Mouse (Mus musculus): ENCODE data around the gene Smim14. TPM values are rescaled to one million over a fixed set of nuclear protein-coding genes. Genes with fewer than 3 reads are reported as not detected.
A peak's percentile ranks its signal among the peaks of the same experiment; 100 is the strongest.

The Smim14 gene
- polyA plus RNA-seq, 1 experiment: 47.3 TPM

DNA sequence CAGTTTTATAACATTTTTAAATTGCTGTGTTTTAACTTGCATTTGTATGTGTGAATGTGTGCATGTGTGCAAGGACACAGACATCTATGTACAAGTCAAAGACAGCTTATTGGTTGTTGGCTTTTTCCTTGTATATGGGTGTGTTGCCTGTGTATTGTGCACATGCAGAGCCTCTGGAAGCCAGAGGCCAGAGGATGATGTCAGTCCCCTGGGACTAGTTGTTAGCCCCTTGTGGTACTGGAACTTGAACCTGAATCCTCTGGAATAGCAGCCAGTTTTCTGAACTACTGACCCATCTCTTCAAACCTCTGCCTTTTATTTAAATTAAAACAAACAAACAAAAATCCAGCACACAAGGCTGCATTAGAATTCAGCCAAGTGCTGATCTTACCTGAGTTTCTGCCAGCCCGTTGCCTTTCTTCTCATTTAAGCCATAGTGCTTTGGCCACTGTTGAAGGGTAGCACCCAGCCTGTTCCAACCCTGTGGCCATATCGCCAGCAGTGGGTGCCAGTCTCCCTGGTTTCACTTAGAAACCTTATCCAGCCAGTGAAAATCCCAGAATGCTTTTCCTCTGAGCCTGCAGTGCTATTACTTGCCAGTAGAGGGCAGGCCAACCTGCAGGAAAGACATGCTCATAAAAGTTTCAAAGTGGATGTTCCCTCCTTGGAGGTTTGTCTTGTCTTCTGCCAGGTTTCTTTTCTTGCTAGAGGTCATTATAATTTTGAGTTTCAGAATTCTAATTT is 135.6 kb downstream of the Smim14 start:
- H3K27me3 ChIP-seq (ENCODE audit: control insufficient read depth, insufficient read depth, low read length, poor library complexity, severe bottlenecking): no peaks in the 10 kb centered on the region
- H3K4me1 ChIP-seq (ENCODE audit: control insufficient read depth, insufficient read depth, low read length): no peaks in the 10 kb centered on the region
- no peak overlapping the region for H3K9ac ChIP-seq (ENCODE audit: low read depth, poor library complexity, severe bottlenecking)
- TF ChIP-seq CTCF (IDR thresholded peaks at IDR 0.05; ENCODE audit: low read depth, low read length) (peak; percentile 65), POLR2A (IDR thresholded peaks at IDR 0.05; ENCODE audit: insufficient read depth, low read length) (no peak)
- no peak overlapping the region for H3K4me3 ChIP-seq (ENCODE audit: low read depth, low read length)
- H3K9me3 ChIP-seq (replicated peaks; ENCODE audit: control insufficient read depth, insufficient read depth, low read length, poor library complexity, severe bottlenecking): no peaks in the 10 kb centered on the region
- H3K36me3 ChIP-seq (ENCODE audit: control insufficient read depth, insufficient read depth, low read length, poor library complexity, severe bottlenecking): peaks cover 2% of the 10 kb centered on the region; the same call in 1 of the 2 replicates
- H3K27ac ChIP-seq (ENCODE audit: insufficient read depth, low read length): no peak overlapping the region

Other genes starting within 250 kb of the Smim14 start
- gene Rfc1, start 201.5 kb downstream of the Smim14 start, polyA plus RNA-seq (2011; ENCODE audit: insufficient read depth, insufficient read length, low read depth, missing spikeins): 146 and 160 TPM in 2 replicates
- gene Klb, start 188.9 kb downstream of the Smim14 start, polyA plus RNA-seq (2011; ENCODE audit: insufficient read depth, insufficient read length, low read depth, missing spikeins): not detected in 2 replicates
- gene Rpl9, start 145.7 kb downstream of the Smim14 start, polyA plus RNA-seq (2011; ENCODE audit: insufficient read depth, insufficient read length, low read depth, missing spikeins): 573 and 625 TPM in 2 replicates
- 45.7 and 53.5 TPM in 2 replicates for gene Lias, start 145.7 kb downstream of the Smim14 start, polyA plus RNA-seq (2011; ENCODE audit: insufficient read depth, insufficient read length, low read depth, missing spikeins)
- 31.4 and 33.7 TPM in 2 replicates for gene Ugdh, start 101.2 kb downstream of the Smim14 start, polyA plus RNA-seq (2011; ENCODE audit: insufficient read depth, insufficient read length, low read depth, missing spikeins)
- not detected in 2 replicates for gene Gm43552, start 44.4 kb downstream of the Smim14 start, polyA plus RNA-seq (2011; ENCODE audit: insufficient read depth, insufficient read length, low read depth, missing spikeins)
- 282 and 285 TPM in 2 replicates for gene Ube2k, start within 50 bp of the Smim14 start, polyA plus RNA-seq (2011; ENCODE audit: insufficient read depth, insufficient read length, low read depth, missing spikeins)
- gene Pds5a, start 161.1 kb upstream of the Smim14 start, polyA plus RNA-seq (2011; ENCODE audit: insufficient read depth, insufficient read length, low read depth, missing spikeins): 318 and 327 TPM in 2 replicates
- gene N4bp2, start 226.3 kb upstream of the Smim14 start, polyA plus RNA-seq (2011; ENCODE audit: insufficient read depth, insufficient read length, low read depth, missing spikeins): 73.4 and 75.3 TPM in 2 replicates